Mouse (Mus musculus) layer of hippocampus, postnatal 36 days (tissue): ENCODE data around the gene Tnfsf13b. TPM values are rescaled to one million over a fixed set of nuclear protein-coding genes. Genes with fewer than 3 reads are reported as not detected.

Experiments
- DNase-seq, 2 experiments: peaks; one replicate each; pipeline ENCODE4 v3.0.0; 2022
- total RNA-seq, 2 experiments: library from RNA; stranded (reverse); gene quantifications; 2 replicates each; pipeline ENCODE4 v1.2.3; 2021

The Tnfsf13b gene
- total RNA-seq, 2 experiments from 2014 or later, result 2.1 to 3.0 TPM

- no peak for DNase-seq
Measured at GRCm38 (mm10) chr8:10045743-10046142, 39.5 kb downstream of the Tnfsf13b start.

GRCm38 (mm10) chr8:10049162-10049561 lies 42.9 kb downstream of the Tnfsf13b start:
- no peak for DNase-seq

GRCm38 (mm10) chr8:10051576-10051975 lies 45.3 kb downstream of the Tnfsf13b start:
- DNase-seq, result no peak

- DNase-seq, result peak; percentile 21 to 27
Measured at GRCm38 (mm10) chr8:10053571-10053990, 47.3 kb downstream of the Tnfsf13b start.

GRCm38 (mm10) chr8:10061001-10061400 lies 54.7 kb downstream of the Tnfsf13b start:
- DNase-seq, result no peak

- no peak for DNase-seq
Measured at GRCm38 (mm10) chr8:10066906-10067305, 60.6 kb downstream of the Tnfsf13b start.

- DNase-seq, result no peak
Measured at GRCm38 (mm10) chr8:10067775-10068174, 61.5 kb downstream of the Tnfsf13b start.

- DNase-seq, result no peak
Measured at GRCm38 (mm10) chr8:10072347-10072746, 66.1 kb downstream of the Tnfsf13b start.

Other genes with a start within 250 kb of the Tnfsf13b start
- 100 to 1,000 TPM; 115 to 118 TPM for gene Fam155a, start 235.3 kb upstream of the Tnfsf13b start, total RNA-seq
- not detected for gene Gm10217, start 142.2 kb upstream of the Tnfsf13b start, total RNA-seq
- gene Lig4, start 28.8 kb upstream of the Tnfsf13b start, total RNA-seq, result 10 to 100 TPM; 12.1 to 12.9 TPM
- 10 to 100 TPM; 28.7 to 30.1 TPM for gene Abhd13, start 28.8 kb upstream of the Tnfsf13b start, total RNA-seq
- 10 to 100 TPM; 21.0 to 22.7 TPM for gene Myo16, start 147.4 kb downstream of the Tnfsf13b start, total RNA-seq